Mouse (Mus musculus) left cerebral cortex, postnatal 14 days (tissue): ENCODE measurements around the gene Znhit1. TPM values are rescaled to one million over a fixed set of nuclear protein-coding genes. Genes with fewer than 3 reads are reported as not detected.
"Not testable (repeated sequence)": the region's sequence is repeated elsewhere in the genome, so short reads cannot be mapped to it uniquely, and the experiment has no call there.

Source experiments
- DNase-seq, 2 experiments: peaks; one replicate each; pipeline ENCODE4 v3.0.0; 2021 to 2022; ENCODE audit warnings: low spot score in 2 of 2, mixed read lengths in 1 of 2
- intact Hi-C: fragments of 180-260 bp; cut with DNase I; formaldehyde crosslinking; loops from one replicate; pipeline ENCODE4 v1.15.1; 2025
- total RNA-seq, 2 experiments: library from RNA; stranded (reverse); gene quantifications; 2 replicates each; pipeline ENCODE4 v1.2.3; 2021

The Znhit1 gene
- total RNA-seq, 2 experiments from 2014 or later = 79.0 to 82.7 TPM

DNA sequence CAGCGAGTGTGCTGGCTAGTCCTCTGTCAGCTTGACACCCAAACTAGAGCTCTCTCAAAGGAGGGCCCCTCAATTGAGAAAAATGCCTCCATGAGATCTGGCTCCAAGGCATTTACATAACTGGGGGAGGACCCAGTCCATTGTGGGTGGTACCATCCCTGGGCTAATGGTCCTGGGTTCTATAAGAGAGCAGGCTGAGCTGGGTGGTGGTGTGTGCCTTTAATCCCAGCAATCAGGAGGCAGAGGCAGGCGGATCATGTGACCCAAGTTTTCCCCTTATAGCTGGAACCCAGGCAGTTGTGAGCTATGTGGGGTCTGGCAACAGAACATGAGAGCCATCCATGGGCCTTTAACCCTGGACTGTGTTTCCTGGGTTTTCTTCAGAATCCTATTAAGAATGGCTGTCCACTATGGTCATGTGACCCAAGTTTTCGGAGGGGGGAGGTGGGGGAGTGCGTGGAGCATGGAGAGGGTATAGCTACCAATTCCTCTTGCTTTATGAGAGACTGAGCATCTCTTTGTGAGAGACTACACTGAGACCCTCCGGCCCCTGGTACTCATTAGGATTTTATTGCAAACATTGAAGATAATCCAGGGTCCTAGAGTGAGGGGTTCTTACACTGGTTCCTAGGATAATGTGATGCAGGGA, 26.4 kb downstream of the Znhit1 start:
- intact Hi-C loops = no loop called here

DNA sequence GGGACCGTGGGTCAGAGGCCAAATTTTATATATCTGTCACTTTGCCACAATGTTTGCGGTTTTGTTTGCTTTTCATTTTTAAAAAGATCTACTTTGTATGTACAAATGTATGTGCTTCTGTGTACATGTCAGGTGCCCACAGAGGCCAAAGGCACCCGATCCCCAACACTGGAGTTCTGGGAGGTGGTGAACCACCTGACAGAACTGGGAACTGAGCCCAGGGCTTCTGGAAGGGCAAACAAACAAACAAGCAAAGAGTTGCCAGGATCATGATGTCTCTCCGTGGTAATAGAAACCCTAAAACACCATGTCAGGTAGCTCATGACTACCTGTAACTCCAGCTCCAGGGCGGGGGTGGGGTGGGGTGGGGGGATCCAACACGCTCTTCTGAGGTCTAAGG, 27.8 kb downstream of the Znhit1 start:
- intact Hi-C loops = no loop called here
- no peak for DNase-seq

More for the DNA sequence above, 26.4 kb downstream of the Znhit1 start:
- no peak for DNase-seq

DNA sequence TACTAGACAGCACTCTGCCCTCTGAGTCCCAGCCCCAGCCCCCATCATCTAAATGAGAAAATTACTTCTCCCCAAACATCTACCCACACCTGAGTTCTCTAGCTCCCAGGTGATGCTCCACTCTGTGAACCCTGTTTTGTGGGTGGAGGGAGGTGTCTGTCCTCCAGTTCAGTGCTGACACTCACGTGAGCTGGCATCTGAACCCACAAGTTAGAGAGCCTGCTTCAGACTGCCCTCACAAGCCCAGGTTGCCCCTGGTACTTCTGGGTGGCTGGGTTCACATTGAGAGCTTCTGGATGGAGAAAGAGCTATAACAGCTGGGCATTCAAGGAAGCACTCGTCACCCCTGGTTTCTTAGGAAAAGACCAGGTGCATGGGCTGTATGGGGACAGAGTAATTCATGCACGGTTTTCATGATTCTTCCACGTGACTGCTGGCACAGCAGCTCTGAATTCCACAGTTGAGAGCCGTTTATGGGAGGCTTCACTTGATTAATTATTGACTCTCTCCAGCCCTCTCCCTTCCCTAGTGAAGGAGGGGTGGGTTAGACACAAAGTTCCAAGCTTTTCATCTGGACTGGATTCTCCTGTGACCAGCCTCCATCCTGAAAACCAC, 28.7 kb downstream of the Znhit1 start:
- DNase-seq = no peak
- intact Hi-C loops = no loop called here

DNA sequence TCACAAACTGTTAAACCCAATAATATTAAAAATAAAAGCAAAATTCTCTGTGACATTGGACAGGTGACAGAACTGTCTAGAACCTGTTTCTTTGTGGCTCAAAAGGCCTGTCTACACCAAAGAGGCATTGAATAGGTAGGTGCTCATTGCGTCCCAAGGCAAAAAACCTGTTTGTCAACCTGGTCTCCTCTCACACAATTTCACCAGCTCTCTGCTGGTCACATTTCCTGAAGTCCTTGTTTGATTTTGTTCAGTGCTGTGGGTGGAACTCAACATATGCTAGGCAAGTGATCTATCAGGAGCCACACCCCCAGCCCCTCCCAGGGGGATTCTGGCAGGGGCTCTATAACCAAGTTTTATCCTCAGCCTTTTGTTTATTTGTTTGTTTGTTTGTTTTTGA, 30.6 kb downstream of the Znhit1 start:
- intact Hi-C loops = no loop called here
- no peak for DNase-seq

DNA sequence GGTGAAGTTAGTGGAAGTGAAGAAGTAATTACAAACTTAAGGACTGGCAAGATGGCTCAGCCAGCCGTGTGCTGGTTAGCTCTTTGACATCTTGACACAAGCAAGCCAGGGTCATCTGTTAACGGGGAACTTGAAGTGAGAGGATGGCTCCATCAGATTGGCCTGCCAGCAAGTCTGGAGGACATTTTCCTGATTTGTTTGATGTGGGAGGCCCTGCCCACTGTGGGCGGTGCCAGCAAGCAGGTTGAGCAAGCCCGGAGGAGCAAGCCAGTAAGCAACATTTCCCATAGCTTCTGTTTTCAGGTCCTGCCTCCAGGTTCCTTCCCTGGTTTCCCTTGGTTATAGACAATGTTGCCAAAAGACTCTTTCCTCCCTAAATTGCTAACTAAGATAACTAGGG, 32.2 kb downstream of the Znhit1 start:
- DNase-seq = no peak
- intact Hi-C loops = no loop called here

DNA sequence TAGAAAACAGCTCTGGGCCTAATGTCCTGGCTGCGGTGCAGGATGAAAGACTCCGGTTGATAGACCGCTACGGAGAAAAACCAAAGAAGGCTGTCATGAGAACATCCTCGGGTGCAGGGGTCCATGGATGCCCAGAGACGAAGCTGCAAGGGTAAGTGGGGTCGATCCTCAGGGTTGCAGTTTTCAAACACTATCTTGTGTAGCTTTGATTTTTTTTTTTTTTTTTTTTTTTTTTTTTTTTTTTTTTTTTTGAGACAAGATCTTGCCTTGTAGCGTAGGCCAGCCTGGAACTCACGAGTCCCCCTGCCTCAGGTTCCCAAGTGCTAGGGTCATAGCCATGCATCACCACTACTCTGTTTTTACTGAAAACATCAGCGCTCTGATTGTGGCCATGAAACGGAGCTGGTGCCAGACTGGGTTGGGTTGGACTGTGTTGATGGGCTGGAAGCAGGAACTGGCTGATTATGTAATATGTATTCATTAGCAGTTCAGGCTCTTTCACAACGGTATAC, 34.3 kb downstream of the Znhit1 start:
- intact Hi-C loops = no loop called here
- peak; percentile 46 to 51 for DNase-seq

DNA sequence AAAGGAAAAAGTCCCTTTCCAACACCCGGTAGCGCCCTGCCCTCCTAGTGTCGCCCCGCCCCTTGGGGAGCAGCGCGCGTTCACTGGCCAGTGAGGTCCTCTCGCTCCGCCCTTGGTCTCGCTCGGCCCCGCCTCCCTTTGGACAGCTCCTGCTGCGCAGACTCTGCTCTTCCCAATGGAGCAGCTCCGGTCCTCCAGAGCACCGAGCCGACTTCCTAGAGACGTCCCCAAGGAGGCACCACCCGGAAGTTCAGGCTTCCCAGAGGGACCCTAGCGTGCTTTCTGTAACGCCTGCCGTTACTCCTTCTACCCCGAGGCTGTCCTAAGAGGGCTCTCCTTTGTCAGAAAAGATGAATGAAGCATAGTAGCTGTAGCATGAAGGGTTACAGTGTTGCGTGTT, 34.8 kb downstream of the Znhit1 start, which contains the start of gene Fis1:
Gene Fis1 (plus strand): TSS at position 261 of the 400 bp plus-strand sequence.
- peak; percentile 95 to 96 for DNase-seq
- intact Hi-C loops = no loop called here

DNA sequence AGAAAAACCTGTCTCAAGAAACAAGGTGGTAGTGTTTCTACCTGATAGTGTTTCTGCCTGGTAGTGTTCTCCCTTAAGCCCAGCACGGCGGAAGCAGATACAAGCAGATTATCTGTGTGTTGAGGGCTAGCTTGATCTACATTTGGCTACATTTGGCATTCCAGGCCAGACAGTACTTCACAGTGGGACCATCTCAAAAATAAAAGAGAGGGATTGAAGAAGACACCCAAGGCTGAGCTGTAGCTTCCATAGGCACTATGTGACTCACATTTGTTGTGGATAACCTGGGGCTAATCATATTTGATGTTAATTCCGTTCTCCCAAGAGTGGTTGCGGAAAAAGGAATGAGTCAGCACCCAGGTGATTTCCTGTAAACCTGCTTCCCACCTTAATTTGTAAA, 35.7 kb downstream of the Znhit1 start:
- intact Hi-C loops = no loop called here
- DNase-seq = no peak

DNA sequence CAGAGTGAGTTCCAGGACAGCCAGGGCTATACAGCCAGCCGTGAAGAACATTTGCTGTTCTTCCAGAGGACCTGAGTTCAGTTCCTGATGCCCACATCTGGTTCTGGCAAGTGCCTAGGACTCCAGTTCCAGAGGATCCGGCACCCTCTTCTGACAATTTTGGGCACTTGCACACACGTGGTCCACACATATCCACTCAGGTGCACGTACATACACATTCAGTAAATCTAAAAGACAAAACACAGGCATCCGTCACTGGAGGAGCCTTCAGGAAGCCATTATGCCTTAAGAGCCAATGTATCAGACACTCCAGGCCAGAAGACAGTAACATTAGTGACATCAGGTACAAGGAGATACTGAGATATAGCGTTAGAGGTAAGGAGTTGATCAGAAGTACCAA, 37.3 kb downstream of the Znhit1 start:
- intact Hi-C loops = no loop called here
- no peak for DNase-seq

DNA sequence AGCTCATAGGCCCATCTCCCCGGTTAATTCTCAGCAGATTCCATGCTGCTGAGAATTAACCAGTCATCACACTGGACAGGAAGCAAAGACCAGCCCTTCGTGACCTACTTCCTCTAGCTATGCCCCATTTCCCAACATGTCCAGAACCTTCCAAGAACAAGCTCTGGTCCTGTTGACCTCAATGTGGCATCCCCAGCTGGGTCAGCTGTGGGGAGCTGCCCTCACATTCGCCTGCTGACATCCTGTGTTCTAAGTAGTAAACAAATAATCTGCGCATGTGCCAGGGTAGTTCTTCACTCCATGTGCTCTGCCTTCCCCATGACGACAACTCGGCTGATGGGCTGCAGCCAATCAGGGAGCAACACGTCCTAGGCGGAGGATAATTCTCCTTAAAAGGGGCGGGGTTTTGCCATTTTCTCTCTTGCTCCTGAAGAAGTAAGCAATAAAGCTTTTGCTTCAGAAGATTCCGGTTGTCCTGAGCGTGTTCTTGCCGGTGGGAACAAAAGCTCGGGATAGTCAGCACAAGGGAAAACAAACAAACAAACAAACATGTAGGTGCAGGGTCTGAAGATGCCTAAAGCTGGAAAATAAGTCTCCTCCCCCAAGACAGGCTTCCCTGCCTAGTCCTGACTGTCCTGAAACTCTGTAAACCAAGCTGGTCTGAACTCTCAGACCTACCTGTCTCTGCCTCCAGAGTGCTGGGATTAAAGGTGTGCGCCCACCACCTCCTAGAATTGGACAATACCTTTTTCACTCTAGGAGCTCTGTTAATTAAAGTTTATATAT, 38.1 kb downstream of the Znhit1 start:
- DNase-seq, intact Hi-C loops: not testable (repeated sequence)

DNA sequence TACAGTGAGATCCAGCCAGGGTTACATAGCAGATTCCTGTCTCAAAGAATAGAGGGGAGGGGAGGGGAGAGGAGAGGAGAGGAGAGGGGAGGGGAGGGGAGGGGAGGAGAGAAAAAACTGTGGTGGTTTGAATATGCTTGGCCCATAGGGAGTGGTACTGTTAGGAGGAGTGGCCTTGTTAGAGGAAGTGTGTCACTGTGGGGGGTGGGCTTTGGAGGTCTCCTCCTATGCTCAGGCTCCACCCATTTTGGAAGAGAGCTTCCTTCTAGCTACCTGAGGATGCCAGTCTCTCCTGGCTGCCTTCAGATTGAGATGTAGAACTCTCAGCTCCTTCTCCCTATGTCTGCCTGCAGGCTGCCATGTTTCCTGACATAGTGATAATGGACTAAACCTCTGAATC, 39.9 kb downstream of the Znhit1 start:
- no peak for DNase-seq
- intact Hi-C loops = no loop called here

DNA sequence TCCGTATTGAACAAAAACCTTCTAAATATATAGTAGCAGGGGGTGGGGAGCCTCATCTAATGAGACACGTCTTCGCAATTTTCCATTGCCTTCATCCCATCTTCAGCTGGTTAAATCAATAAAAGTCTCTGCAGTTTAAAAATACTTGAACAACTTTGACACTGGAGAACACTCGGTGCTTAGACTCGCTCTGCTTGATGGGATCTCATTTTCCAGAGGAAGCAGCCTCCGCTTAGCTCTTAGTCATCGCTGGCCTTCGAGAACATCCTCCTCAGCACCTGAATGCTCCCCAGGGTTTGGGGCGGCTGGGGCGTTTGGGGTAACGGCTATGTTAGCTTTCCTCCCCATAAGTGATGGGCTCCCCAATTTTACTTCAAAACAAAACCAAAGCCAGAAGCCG, 42.7 kb downstream of the Znhit1 start:
- intact Hi-C loops = no loop called here
- no peak for DNase-seq

DNA sequence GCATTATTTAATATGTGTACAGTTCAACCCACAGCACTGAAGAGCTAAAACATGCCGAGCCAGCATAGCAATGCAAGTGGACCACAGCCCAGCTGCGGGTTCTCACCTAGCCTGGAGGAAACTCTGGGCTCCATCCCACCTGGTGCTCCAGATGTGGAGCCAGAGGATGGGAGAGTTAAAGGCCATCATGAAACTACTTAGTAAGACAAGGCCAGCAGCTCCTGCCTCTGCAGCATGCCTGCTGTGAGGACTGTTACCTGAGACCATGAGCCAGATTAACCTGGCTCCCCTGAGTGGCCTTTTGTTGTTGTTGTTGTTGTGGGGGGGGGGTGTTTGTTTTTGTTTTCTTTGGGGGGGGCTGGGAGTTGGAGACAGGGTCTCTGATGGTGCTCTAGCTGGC, 44.4 kb downstream of the Znhit1 start:
- intact Hi-C loops = no loop called here

DNA sequence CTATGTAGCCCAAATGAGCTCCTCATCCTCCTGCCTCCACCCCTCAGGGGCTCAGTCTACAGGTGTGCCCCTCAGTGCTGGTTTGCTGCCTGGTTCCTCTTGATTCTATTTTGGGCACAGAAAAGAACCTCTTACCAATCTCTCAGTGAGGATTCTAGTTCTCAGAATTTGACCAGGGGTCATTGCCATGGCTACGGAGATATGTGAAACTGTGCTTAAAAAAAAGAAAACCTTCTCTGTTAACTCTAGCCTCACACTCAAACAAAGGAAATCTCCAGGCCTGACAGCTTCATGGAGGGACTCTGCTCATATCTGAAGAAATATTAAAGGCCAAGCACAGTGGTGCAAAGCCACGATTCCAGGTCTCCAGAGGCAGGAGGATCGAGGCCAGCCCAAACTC, 45.0 kb downstream of the Znhit1 start:
- intact Hi-C loops = no loop called here
- no peak for DNase-seq

More for the DNA sequence above, 44.4 kb downstream of the Znhit1 start:
- DNase-seq = no peak

DNA sequence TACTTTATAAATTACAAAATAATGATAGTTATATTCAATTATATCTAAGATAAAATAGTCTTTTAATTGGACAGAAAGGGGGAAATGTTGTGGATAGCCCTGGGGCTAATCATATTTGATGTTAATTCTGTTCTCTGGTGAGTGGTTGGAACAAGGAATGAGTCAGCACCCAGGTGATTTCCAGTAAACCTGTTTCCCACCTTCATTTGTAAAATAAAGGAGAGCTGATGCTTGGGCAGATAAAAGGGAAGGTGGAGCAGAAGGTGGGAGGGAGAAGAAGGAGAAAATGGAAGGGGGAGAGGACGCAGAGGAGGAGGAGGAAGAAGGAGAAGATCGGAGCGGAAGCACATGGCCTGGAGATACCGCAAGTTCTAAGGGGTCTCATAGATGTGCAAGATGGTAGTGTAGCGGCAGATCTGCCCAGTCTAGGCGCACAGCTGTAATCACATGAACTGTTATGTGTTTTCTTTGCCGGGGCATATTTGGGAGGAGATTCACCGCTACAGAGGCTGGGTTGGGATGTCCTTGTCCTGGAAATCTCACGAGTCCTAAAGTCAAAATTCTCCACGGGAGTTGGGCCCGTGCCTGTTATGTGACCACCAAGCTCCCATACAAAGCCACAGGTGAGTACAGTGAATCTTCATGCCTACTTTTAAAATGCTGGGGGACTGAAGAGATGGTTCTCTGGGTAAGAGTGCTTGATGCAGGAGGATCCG, 46.8 kb downstream of the Znhit1 start:
- intact Hi-C loops = no loop called here
- DNase-seq = no peak

DNA sequence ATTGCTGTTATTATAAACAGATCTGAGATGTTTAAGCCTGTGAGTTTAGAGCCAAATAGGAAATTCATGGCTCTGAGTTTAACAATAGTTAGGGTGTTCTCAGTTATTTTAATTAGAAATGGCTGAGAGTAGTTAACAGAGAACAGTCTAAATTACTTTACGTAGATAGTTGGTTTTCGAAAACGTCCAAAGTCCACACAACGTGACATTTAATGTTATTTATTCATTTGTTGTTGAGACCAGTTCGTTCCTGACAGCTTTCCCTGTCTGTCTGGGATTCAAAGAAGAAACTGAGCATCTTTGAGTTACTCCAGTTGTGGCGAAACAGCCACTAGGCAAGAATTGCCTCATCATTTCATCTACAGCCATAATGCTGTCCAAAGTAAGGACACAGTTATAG, 47.8 kb downstream of the Znhit1 start:
- DNase-seq, intact Hi-C loops: not testable (repeated sequence)

DNA sequence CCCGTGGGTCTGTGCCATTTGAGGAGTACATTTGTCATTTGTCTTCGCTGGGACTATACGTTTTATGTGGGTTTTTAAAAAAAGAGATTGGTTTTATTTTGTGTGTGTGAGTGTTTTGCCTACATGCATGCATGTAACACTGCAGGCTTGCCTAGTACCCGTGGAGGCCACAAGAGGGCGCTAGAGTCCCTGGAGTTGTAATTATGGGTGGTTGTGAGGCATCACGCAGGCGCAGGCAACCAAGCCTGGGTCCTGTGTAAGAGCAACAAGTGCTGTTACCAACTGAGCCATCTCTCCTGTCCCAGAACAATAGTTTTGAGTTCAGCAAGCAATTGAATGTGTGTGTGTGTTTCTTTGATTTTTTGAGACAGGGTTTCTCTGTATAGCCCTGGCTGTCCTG, 48.5 kb downstream of the Znhit1 start:
- no peak for DNase-seq
- intact Hi-C loops = no loop called here

DNA sequence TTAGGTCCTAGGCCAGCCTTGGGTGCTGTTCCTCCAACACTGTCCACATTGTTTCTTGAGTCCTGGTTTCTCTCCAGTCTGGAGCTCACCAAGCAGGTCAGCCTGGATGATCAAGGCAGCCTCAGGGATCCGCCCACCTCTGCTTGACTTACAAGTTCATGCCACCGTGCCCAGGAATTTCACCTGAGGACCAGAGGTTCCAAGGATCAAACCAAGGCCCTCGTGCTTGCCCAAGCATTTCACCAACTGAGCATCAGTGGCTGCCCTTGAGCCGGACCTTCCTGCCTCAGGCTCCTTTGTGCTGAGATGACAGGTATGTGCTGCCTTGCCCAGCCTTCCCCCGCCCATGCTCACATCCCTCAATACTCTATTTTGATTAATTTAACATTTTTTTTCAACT, 50.2 kb downstream of the Znhit1 start:
- intact Hi-C loops = no loop called here

DNA sequence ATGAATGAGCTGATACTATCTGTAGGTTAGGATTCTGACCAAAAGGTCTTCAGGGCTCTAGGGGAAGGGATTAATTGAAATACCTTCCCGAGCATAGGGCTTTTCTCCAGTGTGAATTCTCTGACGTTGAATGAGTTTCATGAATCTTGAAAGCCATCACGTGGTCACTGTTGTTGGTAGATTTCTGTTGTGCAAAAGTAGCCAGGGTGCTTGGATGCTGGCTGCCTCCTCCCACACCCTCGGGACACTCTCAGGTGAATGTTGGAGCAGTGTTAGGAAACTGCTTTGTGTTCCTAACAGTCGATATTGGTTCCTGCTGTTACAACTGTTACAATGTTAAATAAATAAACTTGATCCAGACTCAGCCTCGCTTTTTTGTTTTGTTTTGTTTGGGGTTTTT, 51.1 kb downstream of the Znhit1 start:
- intact Hi-C loops = no loop called here

More for the DNA sequence above, 50.2 kb downstream of the Znhit1 start:
- no peak for DNase-seq

More for the DNA sequence above, 51.1 kb downstream of the Znhit1 start:
- no peak for DNase-seq
